In genomic region chr5:73566892-73567291, GRCm38 (mm10) we compare ENCODE assay signal across 24 mouse cellular contexts.
DNase-seq lines count a peak whose midpoint lies in the region; ATAC-seq and TF ChIP-seq lines count a peak whose summit lies in the region.
"Had no signal": no experiment of that assay in that cellular context is flagged by ENCODE, and none has a peak within 500 bp of the region (broad histone marks: within the 10 kb centered on the region; RNA-seq: fewer than 3 reads in every experiment).

No protein-coding gene starts in this region.

- TF ChIP-seq POLR2A in small intestine, adult 2 months (IDR thresholded peaks at IDR 0.05; ENCODE audit: low read depth, low read length) = no peak

- no peak for TF ChIP-seq CTCF in small intestine, adult 2 months (IDR thresholded peaks at IDR 0.05; ENCODE audit: extremely low read depth, insufficient read length, insufficient replicate concordance, low read depth, low read length)
- no peak for TF ChIP-seq CTCF in hindbrain, postnatal 0 days (IDR thresholded peaks at IDR 0.05; ENCODE audit: low read depth)

- no peaks in the 10 kb centered on the region for H3K9me3 ChIP-seq in midbrain, embryonic 11.5 days (ENCODE audit: control insufficient read depth, low read length)
- no peaks in the 10 kb centered on the region for H3K9me3 ChIP-seq in midbrain, embryonic 16.5 days (replicated peaks; ENCODE audit: control insufficient read depth, low read length, poor library complexity, severe bottlenecking)
- H3K9me3 ChIP-seq in hindbrain, postnatal 0 days (ENCODE audit: low read length) = no peaks in the 10 kb centered on the region
- H3K9me3 ChIP-seq in hindbrain, embryonic 11.5 days (ENCODE audit: control insufficient read depth, low read length) = no peaks in the 10 kb centered on the region
- H3K9me3 ChIP-seq: embryonic facial prominence, embryonic 10.5 days; embryonic facial prominence, embryonic 13.5 days; forebrain, embryonic 12.5 days; forebrain, embryonic 15.5 days; hindbrain, embryonic 13.5 days had no signal

- H3K27ac ChIP-seq in midbrain, embryonic 11.5 days (ENCODE audit: low read depth, low read length) = no peak overlapping the region
- no peak overlapping the region for H3K27ac ChIP-seq in midbrain, embryonic 16.5 days (ENCODE audit: low read length)
- peak overlapping the region; percentile 70 for H3K27ac ChIP-seq in small intestine, adult 2 months (ENCODE audit: insufficient read depth, low read depth, low read length)
- no peak overlapping the region for H3K27ac ChIP-seq in hindbrain, postnatal 0 days
- no peak overlapping the region for H3K27ac ChIP-seq in hindbrain, embryonic 11.5 days (ENCODE audit: low read depth, low read length)
- H3K27ac ChIP-seq: embryonic facial prominence, embryonic 10.5 days; embryonic facial prominence, embryonic 13.5 days; forebrain, embryonic 12.5 days; forebrain, embryonic 15.5 days; hindbrain, embryonic 13.5 days had no signal

- no peaks in the 10 kb centered on the region for H3K27me3 ChIP-seq in midbrain, embryonic 11.5 days (ENCODE audit: control insufficient read depth, insufficient read depth, low read length)
- H3K27me3 ChIP-seq in midbrain, embryonic 16.5 days (ENCODE audit: control insufficient read depth, insufficient read depth, low read depth, low read length) = no peaks in the 10 kb centered on the region
- H3K27me3 ChIP-seq in small intestine, adult 2 months (ENCODE audit: control insufficient read depth, insufficient read depth, low read length) = no peaks in the 10 kb centered on the region
- H3K27me3 ChIP-seq in hindbrain, postnatal 0 days (ENCODE audit: insufficient read depth, low read length) = no peaks in the 10 kb centered on the region
- no peaks in the 10 kb centered on the region for H3K27me3 ChIP-seq in hindbrain, embryonic 11.5 days (ENCODE audit: control insufficient read depth, insufficient read depth, low read length)
- H3K27me3 ChIP-seq: embryonic facial prominence, embryonic 13.5 days; forebrain, embryonic 12.5 days; forebrain, embryonic 15.5 days; hindbrain, embryonic 13.5 days; Patski had no signal

- H3K4me1 ChIP-seq in midbrain, embryonic 11.5 days (ENCODE audit: control insufficient read depth, insufficient read depth, low read length) = no peaks in the 10 kb centered on the region
- no peaks in the 10 kb centered on the region for H3K4me1 ChIP-seq in midbrain, embryonic 16.5 days (ENCODE audit: control insufficient read depth, insufficient read depth, low read length)
- H3K4me1 ChIP-seq in small intestine, adult 2 months (ENCODE audit: control insufficient read depth, insufficient read depth, insufficient read length, low read length) = peaks cover 24% of the 10 kb centered on the region; the same call in 1 of the 2 replicates
- H3K4me1 ChIP-seq in hindbrain, postnatal 0 days (ENCODE audit: insufficient read depth, low read length) = no peaks in the 10 kb centered on the region
- H3K4me1 ChIP-seq in hindbrain, embryonic 11.5 days (replicated peaks; ENCODE audit: control insufficient read depth, insufficient read depth, low read length) = no peaks in the 10 kb centered on the region
- H3K4me1 ChIP-seq: embryonic facial prominence, embryonic 10.5 days; embryonic facial prominence, embryonic 13.5 days; forebrain, embryonic 12.5 days; forebrain, embryonic 15.5 days; hindbrain, embryonic 13.5 days had no signal

- H3K4me3 ChIP-seq in midbrain, embryonic 11.5 days (ENCODE audit: low read depth, low read length) = no peak overlapping the region
- no peak overlapping the region for H3K4me3 ChIP-seq in midbrain, embryonic 16.5 days (ENCODE audit: low read depth, low read length)
- H3K4me3 ChIP-seq in small intestine, adult 2 months (ENCODE audit: low read depth, low read length) = no peak overlapping the region
- no peak overlapping the region for H3K4me3 ChIP-seq in hindbrain, postnatal 0 days (ENCODE audit: low read length)
- no peak overlapping the region for H3K4me3 ChIP-seq in hindbrain, embryonic 11.5 days (ENCODE audit: low read depth, low read length)
- H3K4me3 ChIP-seq: embryonic facial prominence, embryonic 10.5 days; embryonic facial prominence, embryonic 13.5 days; erythroblast, embryonic 14.5 days; forebrain, embryonic 12.5 days; forebrain, embryonic 15.5 days; hindbrain, embryonic 13.5 days had no signal

- no peak overlapping the region for H3K9ac ChIP-seq in midbrain, embryonic 11.5 days (ENCODE audit: low read length)
- H3K9ac ChIP-seq in midbrain, embryonic 16.5 days (ENCODE audit: low read depth, low read length) = no peak overlapping the region
- H3K9ac ChIP-seq in hindbrain, postnatal 0 days (replicated peaks; ENCODE audit: low read length) = no peak overlapping the region
- H3K9ac ChIP-seq in hindbrain, embryonic 11.5 days (ENCODE audit: low read depth, low read length) = no peak overlapping the region
- H3K9ac ChIP-seq: embryonic facial prominence, embryonic 13.5 days; forebrain, embryonic 12.5 days; forebrain, embryonic 15.5 days; hindbrain, embryonic 13.5 days had no signal

- DNase-seq in gastrocnemius, adult 18-20 months (ENCODE audit: low spot score) = peak; percentile 24
- no peak for DNase-seq in gastrocnemius, postnatal 10 days
- peak; percentile 41 for DNase-seq in midbrain, embryonic 11.5 days (ENCODE audit: low spot score, missing footprints)
- no peak for DNase-seq in hindbrain, postnatal 0 days (ENCODE audit: low spot score)
- DNase-seq in thymus, postnatal 14 days = no peak
- DNase-seq in hindbrain, embryonic 11.5 days (ENCODE audit: low spot score) = no peak
- DNase-seq: adrenal gland, postnatal 14 days; cerebellum, adult 11 months; cerebellum, adult 2 months; cerebellum, adult 9-11 months; cerebellum, postnatal 25 days; embryo, embryonic 11 days had no signal

- H3K4me2 ChIP-seq in midbrain, embryonic 11.5 days = no peak overlapping the region
- H3K4me2 ChIP-seq in midbrain, embryonic 16.5 days (ENCODE audit: low read length) = no peak overlapping the region
- H3K4me2 ChIP-seq in hindbrain, postnatal 0 days (ENCODE audit: low read depth, low read length) = no peak overlapping the region
- H3K4me2 ChIP-seq in hindbrain, embryonic 11.5 days (replicated peaks; ENCODE audit: low read depth, low read length) = no peak overlapping the region
- H3K4me2 ChIP-seq: embryonic facial prominence, embryonic 13.5 days; forebrain, embryonic 12.5 days; forebrain, embryonic 15.5 days; heart, embryonic 11.5 days; hindbrain, embryonic 13.5 days had no signal

- no peaks in the 10 kb centered on the region for H3K36me3 ChIP-seq in midbrain, embryonic 11.5 days (ENCODE audit: control insufficient read depth, insufficient read depth, low read length)
- H3K36me3 ChIP-seq in midbrain, embryonic 16.5 days (ENCODE audit: control insufficient read depth, insufficient read depth, low read length) = no peaks in the 10 kb centered on the region
- no peaks in the 10 kb centered on the region for H3K36me3 ChIP-seq in small intestine, adult 2 months (ENCODE audit: control insufficient read depth, insufficient read depth, low read length)
- H3K36me3 ChIP-seq in hindbrain, postnatal 0 days (ENCODE audit: insufficient read depth, low read length) = no peaks in the 10 kb centered on the region
- H3K36me3 ChIP-seq in hindbrain, embryonic 11.5 days (ENCODE audit: control insufficient read depth, insufficient read depth, low read length) = no peaks in the 10 kb centered on the region
- H3K36me3 ChIP-seq: forebrain, embryonic 15.5 days had no signal

- WGBS in midbrain, embryonic 11.5 days = 90% methylated on average over 4 of the region's 4 CpGs
- WGBS in midbrain, embryonic 16.5 days = 90% methylated on average over 4 of the region's 4 CpGs
- 22% methylated on average over 4 of the region's 4 CpGs for WGBS in small intestine, adult 2 months
- 84% methylated on average over 4 of the region's 4 CpGs for WGBS in hindbrain, postnatal 0 days
- 87% methylated on average over 4 of the region's 4 CpGs for WGBS in hindbrain, embryonic 11.5 days

- no peak for ATAC-seq in midbrain, embryonic 11.5 days (ENCODE audit: low FRiP score)
- no peak for ATAC-seq in midbrain, embryonic 16.5 days
- ATAC-seq in hindbrain, postnatal 0 days = no peak
- no peak for ATAC-seq in hindbrain, embryonic 11.5 days (ENCODE audit: low FRiP score)
- ATAC-seq: forebrain, embryonic 15.5 days; hindbrain, embryonic 16.5 days; inflammation-experienced regulatory T-cells, adult 6 months; Patski had no signal

Comparison
In these comparisons a context has a peak if more than half of its experiments do, and no peak if none do; other contexts are left out.
1. DNase-seq: peak in gastrocnemius, adult 18-20 months (single experiment) and midbrain, embryonic 11.5 days (single experiment); none in gastrocnemius, postnatal 10 days (single experiment), hindbrain, postnatal 0 days (single experiment), thymus, postnatal 14 days (single experiment) and hindbrain, embryonic 11.5 days (single experiment).